Mouse (Mus musculus) neural tube, embryonic 14.5 days (tissue): Measurements from ENCODE around the gene Tecrl. TPM values are rescaled to one million over a fixed set of nuclear protein-coding genes. Genes with fewer than 3 reads are reported as not detected.

ENCODE experiments used
- ATAC-seq: fragments of 200-750 bp; cut with Nextera tagmentation; 2 replicates; pipeline ENCODE4 v1.8.0; 2017; ENCODE audit warnings: low read depth, mild to moderate bottlenecking, moderate TSS enrichment, moderate library complexity
- H3K27ac ChIP-seq: fragments of 300-500 bp; sonication (generic); 2 replicates; pipeline ENCODE4 v1.5.1; 2014; ENCODE audit warnings: low read depth, mild to moderate bottlenecking, control low read depth, low read length, moderate library complexity, mixed read lengths
- H3K27me3 ChIP-seq: fragments of 300-500 bp; sonication (generic); 2 replicates; pipeline ENCODE4 v1.6.1; 2014; ENCODE audit warnings: low read length; ENCODE audit not compliant: control insufficient read depth, insufficient read depth
- H3K36me3 ChIP-seq: fragments of 300-500 bp; sonication (generic); 2 replicates; pipeline ENCODE4 v1.6.1; 2014; ENCODE audit warnings: low read length, mixed read lengths; ENCODE audit not compliant: control insufficient read depth, insufficient read depth
- H3K4me1 ChIP-seq: fragments of 300-500 bp; sonication (generic); 2 replicates; pipeline ENCODE4 v1.6.1; 2014; ENCODE audit warnings: low read length; ENCODE audit not compliant: control insufficient read depth, insufficient read depth
- H3K4me2 ChIP-seq: fragments of 300-500 bp; sonication (generic); 2 replicates; pipeline ENCODE4 v1.6.1; 2014; ENCODE audit warnings: mild to moderate bottlenecking, low read depth, low read length, control low read depth
- H3K4me3 ChIP-seq: fragments of 300-500 bp; sonication (generic); 2 replicates; pipeline ENCODE4 v1.5.1; 2014; ENCODE audit warnings: low read depth, low read length, control low read depth, mixed read lengths
- H3K9ac ChIP-seq: fragments of 300-500 bp; sonication (generic); replicated peaks from 2 replicates; pipeline ENCODE4 v1.6.1; 2014; ENCODE audit warnings: low read depth, mild to moderate bottlenecking, control low read depth, low read length, mixed read lengths
- H3K9me3 ChIP-seq: fragments of 300-500 bp; sonication (generic); 2 replicates; pipeline ENCODE4 v1.6.1; 2016; ENCODE audit warnings: low read length; ENCODE audit not compliant: control insufficient read depth
- WGBS: fragments of 180-500 bp; shearing (Covaris S2); extraction: QIAGEN DNeasy Blood & Tissue Kit; methylation state at CpG from one replicate; pipeline ENCODE4 v1.1.7; 2014; 5-methylcytosine and 5-hydroxymethylcytosine counted together
- polyA plus RNA-seq: library from polyadenylated mRNA; unstranded; fragments of >200 nt; fragmentation: Nextera tagmentation; extraction: Ambion mirVana; gene quantifications from 2 replicates; pipeline ENCODE4 v1.2.1, GENCODE M21; 2014

The Tecrl gene
- polyA plus RNA-seq = 0.18 and 0.31 TPM in 2 replicates

- 27% methylated on average over 9 of the region's 9 CpGs for WGBS
These were observed at the start of gene Tecrl for GRCm38 (mm10) chr5:83354846-83355561. TSS of gene Tecrl (minus strand) at chr5:83355195.

GRCm38 (mm10) chr5:83385021-83385420 is 30.0 kb upstream of the Tecrl start:
- Histone ChIP-seq H3K4me1 (no peaks in the 10 kb centered on the region), H3K36me3 (no peaks in the 10 kb centered on the region), H3K9ac (no peak overlapping the region), H3K9me3 (no peaks in the 10 kb centered on the region), H3K4me2 (no peak overlapping the region), H3K4me3 (no peak overlapping the region), H3K27me3 (no peaks in the 10 kb centered on the region), H3K27ac (no peak overlapping the region)
- ATAC-seq = no peak
- 83% methylated on average over 2 of the region's 2 CpGs for WGBS

More at GRCm38 (mm10) chr5:83354846-83355561, at the start of gene Tecrl:
- no peaks in the 10 kb centered on the region for H3K4me1 ChIP-seq
- H3K9ac ChIP-seq = no peak within 1 kb of the TSS
- no peaks in the 10 kb centered on the region for H3K27me3 ChIP-seq
- H3K27ac ChIP-seq = no peak within 1 kb of the TSS
- H3K36me3 ChIP-seq = no peaks in the 10 kb centered on the region
- no peak within 1 kb of the TSS for H3K4me2 ChIP-seq
- H3K9me3 ChIP-seq = no peaks in the 10 kb centered on the region
- no peak for ATAC-seq
- no peak within 1 kb of the TSS for H3K4me3 ChIP-seq

DNA sequence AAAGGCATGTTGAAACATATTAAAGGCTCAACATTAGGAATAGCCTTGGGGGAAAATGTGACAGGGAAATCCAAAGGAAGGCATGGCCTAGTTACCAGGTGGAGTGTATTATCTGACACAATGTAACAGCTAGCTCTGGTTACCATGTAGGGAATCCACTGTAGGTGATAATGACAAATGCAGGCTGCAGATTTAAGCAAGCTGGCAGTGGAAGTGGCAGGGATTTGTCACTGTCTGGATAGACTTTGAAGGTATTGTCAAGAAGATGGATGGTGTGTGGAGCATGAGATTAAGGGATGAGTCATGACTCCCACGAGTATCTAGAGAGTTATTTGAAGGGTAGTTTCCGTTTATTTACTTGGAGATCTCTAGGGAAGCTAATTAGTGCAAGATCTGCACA is 3.4 kb downstream of the Tecrl start:
- Histone ChIP-seq H3K27me3 (no peaks in the 10 kb centered on the region), H3K9ac (no peak overlapping the region), H3K36me3 (no peaks in the 10 kb centered on the region), H3K9me3 (no peaks in the 10 kb centered on the region), H3K4me2 (no peak overlapping the region), H3K4me3 (no peak overlapping the region), H3K4me1 (no peaks in the 10 kb centered on the region), H3K27ac (no peak overlapping the region)
- no peak for ATAC-seq
- 25% methylated on average over 2 of the region's 2 CpGs for WGBS

DNA sequence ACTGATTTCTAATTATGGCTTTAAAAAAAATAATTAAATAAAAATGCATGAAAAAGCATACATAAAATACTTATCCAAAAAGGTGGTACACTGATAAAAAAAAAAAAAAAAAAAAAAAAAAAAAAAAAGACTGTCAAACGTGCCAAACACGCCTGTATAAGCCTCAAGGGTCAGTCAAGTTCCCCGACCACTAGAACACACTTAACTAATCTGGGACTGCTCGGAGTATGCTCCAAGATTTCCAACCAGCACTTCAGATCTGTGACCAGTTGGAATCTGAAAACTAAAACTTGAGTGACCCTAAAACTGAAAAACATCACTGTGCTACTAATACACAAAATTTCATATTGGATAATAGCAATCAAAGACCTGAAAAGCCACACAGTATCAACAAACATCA is 15.9 kb downstream of the Tecrl start:
- no peak overlapping the region for H3K4me3 ChIP-seq
- WGBS = 83% methylated on average over 4 of the region's 4 CpGs
- H3K9me3 ChIP-seq = no peaks in the 10 kb centered on the region
- no peak overlapping the region for H3K27ac ChIP-seq
- H3K27me3 ChIP-seq = no peaks in the 10 kb centered on the region
- no peaks in the 10 kb centered on the region for H3K36me3 ChIP-seq
- no peaks in the 10 kb centered on the region for H3K4me1 ChIP-seq
- H3K4me2 ChIP-seq = no peak overlapping the region
- no peak for ATAC-seq
- H3K9ac ChIP-seq = no peak overlapping the region

DNA sequence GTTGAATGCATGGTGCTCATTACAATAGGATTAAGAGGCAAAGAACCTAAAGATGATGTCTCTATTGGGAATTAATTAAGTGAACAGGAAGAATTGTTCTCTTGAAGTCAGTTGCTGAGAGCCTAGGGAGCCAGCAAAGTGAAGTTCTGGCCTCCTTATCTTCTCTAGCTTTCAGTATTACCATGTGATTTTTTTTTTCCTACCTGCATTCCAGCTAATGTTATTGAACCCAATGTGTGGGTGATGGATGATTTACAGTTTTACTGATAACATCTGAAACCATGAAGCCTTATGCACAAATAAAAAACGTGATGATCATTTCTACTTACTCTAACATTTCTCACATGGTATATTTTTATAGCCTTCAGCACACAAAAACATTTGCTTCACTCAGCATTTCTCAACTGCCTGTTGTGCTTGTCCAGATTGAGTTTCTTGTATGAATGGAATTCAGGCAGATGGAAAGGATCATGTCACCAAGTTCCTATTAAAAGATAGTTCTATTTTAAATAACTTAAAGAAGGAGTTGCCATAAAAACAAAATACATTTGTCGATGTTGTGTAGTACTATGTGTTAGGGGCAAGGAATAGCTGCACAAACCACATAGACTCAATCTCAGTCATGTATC is 87.7 kb downstream of the Tecrl start:
- 78% methylated on average over 2 of the region's 2 CpGs for WGBS
- no peak overlapping the region for H3K4me3 ChIP-seq
- H3K9me3 ChIP-seq = no peaks in the 10 kb centered on the region
- H3K27me3 ChIP-seq = no peaks in the 10 kb centered on the region
- H3K9ac ChIP-seq = no peak overlapping the region
- H3K27ac ChIP-seq = no peak overlapping the region
- no peak overlapping the region for H3K4me2 ChIP-seq
- no peaks in the 10 kb centered on the region for H3K4me1 ChIP-seq
- ATAC-seq = no peak
- H3K36me3 ChIP-seq = no peaks in the 10 kb centered on the region

- no peak overlapping the region for H3K4me3 ChIP-seq
- no peaks in the 10 kb centered on the region for H3K9me3 ChIP-seq
- no peak overlapping the region for H3K27ac ChIP-seq
- ATAC-seq = no peak
- no peak overlapping the region for H3K9ac ChIP-seq
- H3K36me3 ChIP-seq = no peaks in the 10 kb centered on the region
- H3K27me3 ChIP-seq = no peaks in the 10 kb centered on the region
- no peaks in the 10 kb centered on the region for H3K4me1 ChIP-seq
- H3K4me2 ChIP-seq = no peak overlapping the region
These were observed 94.9 kb downstream of the Tecrl start for GRCm38 (mm10) chr5:83260059-83260458.

GRCm38 (mm10) chr5:83254141-83254540 is 100.9 kb downstream of the Tecrl start:
- Histone ChIP-seq H3K4me2 (no peak overlapping the region), H3K9ac (no peak overlapping the region), H3K9me3 (no peaks in the 10 kb centered on the region), H3K4me3 (no peak overlapping the region), H3K27ac (no peak overlapping the region), H3K27me3 (no peaks in the 10 kb centered on the region), H3K4me1 (no peaks in the 10 kb centered on the region), H3K36me3 (no peaks in the 10 kb centered on the region)
- ATAC-seq = no peak
- WGBS = 84% methylated on average over 2 of the region's 2 CpGs

GRCm38 (mm10) chr5:83238848-83239452 is 116.0 kb downstream of the Tecrl start:
- H3K27ac ChIP-seq = no peak overlapping the region
- no peaks in the 10 kb centered on the region for H3K4me1 ChIP-seq
- H3K4me2 ChIP-seq = no peak overlapping the region
- H3K9ac ChIP-seq = no peak overlapping the region
- H3K27me3 ChIP-seq = no peaks in the 10 kb centered on the region
- no peak for ATAC-seq
- no peaks in the 10 kb centered on the region for H3K9me3 ChIP-seq
- H3K4me3 ChIP-seq = no peak overlapping the region
- 15% methylated on average over 5 of the region's 5 CpGs for WGBS
- no peaks in the 10 kb centered on the region for H3K36me3 ChIP-seq
